Mouse (Mus musculus) gastrocnemius, postnatal 10 days (tissue): Measurements from ENCODE around the gene Emilin3. TPM values are rescaled to one million over a fixed set of nuclear protein-coding genes. Genes with fewer than 3 reads are reported as not detected.

Experiments
- DNase-seq: peaks from one replicate; pipeline ENCODE4 v3.0.0; 2021; ENCODE audit warnings: mixed read lengths
- total RNA-seq, 2 experiments: library from RNA; stranded (reverse); gene quantifications; 2 replicates each; pipeline ENCODE4 v1.2.3; 2021

Gene Emilin3
- total RNA-seq, 2 experiments from 2014 or later = 6.9 to 8.2 TPM

- no peak for DNase-seq
Measured at GRCm38 (mm10) chr2:160916714-160917113, 4.6 kb upstream of the Emilin3 start.

GRCm38 (mm10) chr2:160915821-160916610 is 3.9 kb upstream of the Emilin3 start:
- DNase-seq = no peak

GRCm38 (mm10) chr2:160914656-160915055 is 2.5 kb upstream of the Emilin3 start:
- no peak for DNase-seq

- DNase-seq = peak; percentile 43
Measured at GRCm38 (mm10) chr2:160911558-160912201, 448 bp downstream of the Emilin3 start.

- DNase-seq = no peak
Measured at GRCm38 (mm10) chr2:160910633-160911032, 1.5 kb downstream of the Emilin3 start.

GRCm38 (mm10) chr2:160908607-160909006 is 3.5 kb downstream of the Emilin3 start:
- DNase-seq = peak; percentile 32

- DNase-seq = no peak
Measured at GRCm38 (mm10) chr2:160906101-160906500, 6.0 kb downstream of the Emilin3 start.

- DNase-seq = no peak
Measured at GRCm38 (mm10) chr2:160905301-160905700, 6.8 kb downstream of the Emilin3 start.

- no peak for DNase-seq
Measured at GRCm38 (mm10) chr2:160901656-160902412, 10.3 kb downstream of the Emilin3 start.

- no peak for DNase-seq
Measured at GRCm38 (mm10) chr2:160891697-160892096, 20.4 kb downstream of the Emilin3 start.

- no peak for DNase-seq
Measured at GRCm38 (mm10) chr2:160891045-160891444, 21.1 kb downstream of the Emilin3 start.

GRCm38 (mm10) chr2:160887859-160888258 is 24.3 kb downstream of the Emilin3 start:
- no peak for DNase-seq

- DNase-seq = peak; percentile 82
Measured at GRCm38 (mm10) chr2:160887284-160887683, 24.8 kb downstream of the Emilin3 start.

GRCm38 (mm10) chr2:160886221-160886620 is 25.9 kb downstream of the Emilin3 start:
- no peak for DNase-seq

GRCm38 (mm10) chr2:160884830-160885229 is 27.3 kb downstream of the Emilin3 start:
- peak; percentile 60 for DNase-seq

GRCm38 (mm10) chr2:160883912-160884311 is 28.2 kb downstream of the Emilin3 start:
- peak; percentile 65 for DNase-seq

- DNase-seq = no peak
Measured at GRCm38 (mm10) chr2:160882436-160882835, 29.7 kb downstream of the Emilin3 start.

GRCm38 (mm10) chr2:160881462-160882101 is 30.5 kb downstream of the Emilin3 start:
- no peak for DNase-seq

- DNase-seq = peak; percentile 63
Measured at GRCm38 (mm10) chr2:160880453-160881195, 31.5 kb downstream of the Emilin3 start, which contains the start of gene Lpin3. Gene Lpin3, plus strand, starts transcription at chr2:160880670.

GRCm38 (mm10) chr2:160876115-160876514 is 36.0 kb downstream of the Emilin3 start:
- no peak for DNase-seq

- DNase-seq = no peak
Measured at GRCm38 (mm10) chr2:160874231-160874877, 37.8 kb downstream of the Emilin3 start.
